Mouse (Mus musculus) adrenal gland, adult 8-10 months (tissue): ENCODE data around the gene Gimap4. TPM values are rescaled to one million over a fixed set of nuclear protein-coding genes. Genes with fewer than 3 reads are reported as not detected.

Experiments used
- DNase-seq: peaks from one replicate; pipeline ENCODE4 v3.0.0; 2022
- total RNA-seq, 4 experiments: library from RNA; stranded (reverse); gene quantifications; 2 replicates each; pipeline ENCODE4 v1.2.4; 2022

Gene Gimap4
- 10 to 100 TPM; 29.1 to 56.5 (median 49.4) TPM for total RNA-seq

- no peak for DNase-seq
Measured at GRCm38 (mm10) chr6:48684319-48684718, at the start of gene Gimap4. TSS of gene Gimap4 (plus strand) at chr6:48684549.

GRCm38 (mm10) chr6:48635105-48635504 lies 49.2 kb upstream of the Gimap4 start:
- no peak for DNase-seq

- DNase-seq, result no peak
Measured at GRCm38 (mm10) chr6:48636515-48636914, 47.8 kb upstream of the Gimap4 start.

GRCm38 (mm10) chr6:48637811-48638500 lies 46.4 kb upstream of the Gimap4 start:
- DNase-seq, result no peak

GRCm38 (mm10) chr6:48638553-48638952 lies 45.8 kb upstream of the Gimap4 start:
- no peak for DNase-seq

GRCm38 (mm10) chr6:48641391-48641790 lies 43.0 kb upstream of the Gimap4 start:
- DNase-seq, result no peak

- no peak for DNase-seq
Measured at GRCm38 (mm10) chr6:48642764-48643292, 41.5 kb upstream of the Gimap4 start.

- peak; percentile 45 for DNase-seq
Measured at GRCm38 (mm10) chr6:48645660-48646308, 38.6 kb upstream of the Gimap4 start.

GRCm38 (mm10) chr6:48646309-48646690 lies 38.0 kb upstream of the Gimap4 start:
- no peak for DNase-seq

GRCm38 (mm10) chr6:48646995-48647394 lies 37.4 kb upstream of the Gimap4 start, which contains the start of gene Gimap8:
TSS of gene Gimap8 (plus strand) at chr6:48647234.
- DNase-seq, result no peak

- DNase-seq, result no peak
Measured at GRCm38 (mm10) chr6:48647611-48648010, 36.7 kb upstream of the Gimap4 start.

- no peak for DNase-seq
Measured at GRCm38 (mm10) chr6:48648779-48649178, 35.6 kb upstream of the Gimap4 start.

GRCm38 (mm10) chr6:48650041-48650440 lies 34.3 kb upstream of the Gimap4 start:
- no peak for DNase-seq

GRCm38 (mm10) chr6:48658721-48659120 lies 25.6 kb upstream of the Gimap4 start:
- DNase-seq, result no peak

GRCm38 (mm10) chr6:48664750-48665149 lies 19.6 kb upstream of the Gimap4 start:
- DNase-seq, result no peak

GRCm38 (mm10) chr6:48665471-48665870 lies 18.9 kb upstream of the Gimap4 start:
- no peak for DNase-seq

GRCm38 (mm10) chr6:48666159-48666586 lies 18.2 kb upstream of the Gimap4 start:
- no peak for DNase-seq

- DNase-seq, result no peak
Measured at GRCm38 (mm10) chr6:48668022-48668421, 16.3 kb upstream of the Gimap4 start.

- DNase-seq, result no peak
Measured at GRCm38 (mm10) chr6:48669446-48669969, 14.8 kb upstream of the Gimap4 start.

- no peak for DNase-seq
Measured at GRCm38 (mm10) chr6:48674291-48675058, 9.9 kb upstream of the Gimap4 start.

GRCm38 (mm10) chr6:48675400-48675930 lies 8.9 kb upstream of the Gimap4 start:
- no peak for DNase-seq
